Mouse (Mus musculus) neural tube, embryonic 12.5 days (tissue): ENCODE results near the gene Slc4a7. TPM values are rescaled to one million over a fixed set of nuclear protein-coding genes. Genes with fewer than 3 reads are reported as not detected.

ENCODE experiments used
- ATAC-seq: fragments of 200-750 bp; cut with Nextera tagmentation; 2 replicates; pipeline ENCODE4 v1.8.0; 2017; ENCODE audit warnings: low read depth, mild to moderate bottlenecking, moderate TSS enrichment, moderate library complexity; ENCODE audit not compliant: low FRiP score
- H3K27ac ChIP-seq: fragments of 300-500 bp; sonication (generic); 2 replicates; pipeline ENCODE4 v1.5.1; 2016
- H3K27me3 ChIP-seq: fragments of 300-500 bp; sonication (generic); replicated peaks from 2 replicates; pipeline ENCODE4 v1.6.1; 2016; ENCODE audit warnings: mild to moderate bottlenecking
- H3K36me3 ChIP-seq: fragments of 300-500 bp; sonication (generic); 2 replicates; pipeline ENCODE4 v1.6.1; 2016; ENCODE audit warnings: mild to moderate bottlenecking
- H3K4me1 ChIP-seq: fragments of 300-500 bp; sonication (generic); 2 replicates; pipeline ENCODE4 v1.6.1; 2016
- H3K4me2 ChIP-seq: fragments of 300-500 bp; sonication (generic); replicated peaks from 2 replicates; pipeline ENCODE4 v1.6.1; 2016; ENCODE audit warnings: mild to moderate bottlenecking
- H3K4me3 ChIP-seq: fragments of 300-500 bp; sonication (generic); 2 replicates; pipeline ENCODE4 v1.5.1; 2016
- H3K9ac ChIP-seq: fragments of 300-500 bp; sonication (generic); 2 replicates; pipeline ENCODE4 v1.6.1; 2016; ENCODE audit warnings: mild to moderate bottlenecking
- H3K9me3 ChIP-seq: fragments of 300-500 bp; sonication (generic); 2 replicates; pipeline ENCODE4 v1.6.1; 2016; ENCODE audit warnings: mild to moderate bottlenecking
- WGBS: fragments of 180-500 bp; shearing (Covaris S2); methylation state at CpG from one replicate; pipeline ENCODE4 v1.1.7; 2016; 5-methylcytosine and 5-hydroxymethylcytosine counted together
- polyA plus RNA-seq: library from polyadenylated mRNA; unstranded; fragments of >200 nt; fragmentation: Nextera tagmentation; extraction: Ambion mirVana; gene quantifications from 2 replicates; pipeline ENCODE4 v1.2.1, GENCODE M21; 2016

Slc4a7 gene
- polyA plus RNA-seq: 36.3 and 41.4 TPM in 2 replicates

DNA sequence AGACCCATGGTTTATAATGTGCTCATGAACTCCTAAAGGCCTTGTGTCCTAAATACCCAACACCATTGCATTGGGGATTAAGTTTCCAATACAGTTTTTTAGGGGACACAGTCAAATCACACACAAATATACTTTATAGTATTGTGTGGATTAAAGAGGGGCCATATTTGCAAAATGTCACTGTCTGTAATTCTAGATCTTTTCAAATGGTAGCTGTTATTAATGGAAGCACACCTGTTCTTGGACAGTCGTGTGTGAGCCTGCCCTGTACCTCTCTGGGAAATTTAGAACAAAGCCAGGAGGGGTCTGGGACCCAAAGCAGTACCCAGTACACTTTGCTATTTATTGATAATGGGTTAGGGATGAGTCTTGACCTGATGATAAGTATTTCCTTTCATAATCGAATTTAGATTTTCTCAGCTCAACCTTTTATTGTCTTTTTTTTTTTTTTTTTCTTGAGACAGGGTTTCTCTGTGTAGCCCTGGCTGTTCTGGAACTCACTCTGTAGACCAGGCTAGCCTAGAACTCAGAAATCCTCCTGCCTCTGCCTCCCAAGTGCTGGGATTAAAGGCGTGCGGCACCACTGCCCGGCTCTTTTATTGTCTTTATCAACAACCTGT, at the start of gene Slc4a7:
Slc4a7 (plus strand) TSS at position 570 of the 620 bp plus-strand sequence.
- H3K4me3 ChIP-seq: peak within 1 kb of the TSS; percentile 63
- H3K27ac ChIP-seq: peak within 1 kb of the TSS; percentile 99
- H3K4me2 ChIP-seq: peak within 1 kb of the TSS; percentile 75
- H3K4me1 ChIP-seq: peaks cover 12% of the 10 kb centered on the region
- peak within 1 kb of the TSS; percentile 95 for H3K9ac ChIP-seq
- no peak for ATAC-seq
- H3K9me3 ChIP-seq: no peaks in the 10 kb centered on the region
- no peaks in the 10 kb centered on the region for H3K27me3 ChIP-seq
- no peaks in the 10 kb centered on the region for H3K36me3 ChIP-seq
- WGBS: 89% methylated on average over 5 of the region's 5 CpGs

DNA sequence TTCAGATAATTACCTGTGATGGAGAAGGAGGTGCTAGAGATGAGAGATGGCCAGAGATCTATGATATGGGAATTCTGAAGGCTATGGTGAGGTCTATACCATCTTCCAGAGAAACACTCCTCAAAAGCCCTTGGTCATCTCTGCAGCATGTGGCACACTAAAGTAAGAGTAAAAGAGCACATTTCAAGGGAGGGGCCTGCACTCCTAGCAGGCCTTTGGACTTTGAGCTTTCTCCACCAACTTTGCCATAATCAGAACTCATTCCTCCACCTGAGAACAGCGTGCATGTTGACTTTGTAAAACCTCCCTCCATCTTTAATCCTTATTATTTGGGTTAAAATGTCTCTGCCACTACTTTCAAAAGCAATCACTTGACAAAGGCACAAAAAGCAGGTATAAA, 31.5 kb upstream of the Slc4a7 start:
- 85% methylated on average over 1 of the region's 1 CpGs for WGBS
- no peak for ATAC-seq
- no peak overlapping the region for H3K9ac ChIP-seq
- H3K27ac ChIP-seq: no peak overlapping the region
- no peaks in the 10 kb centered on the region for H3K36me3 ChIP-seq
- H3K4me3 ChIP-seq: no peak overlapping the region
- H3K4me1 ChIP-seq: no peaks in the 10 kb centered on the region
- no peaks in the 10 kb centered on the region for H3K27me3 ChIP-seq
- no peak overlapping the region for H3K4me2 ChIP-seq
- no peaks in the 10 kb centered on the region for H3K9me3 ChIP-seq

DNA sequence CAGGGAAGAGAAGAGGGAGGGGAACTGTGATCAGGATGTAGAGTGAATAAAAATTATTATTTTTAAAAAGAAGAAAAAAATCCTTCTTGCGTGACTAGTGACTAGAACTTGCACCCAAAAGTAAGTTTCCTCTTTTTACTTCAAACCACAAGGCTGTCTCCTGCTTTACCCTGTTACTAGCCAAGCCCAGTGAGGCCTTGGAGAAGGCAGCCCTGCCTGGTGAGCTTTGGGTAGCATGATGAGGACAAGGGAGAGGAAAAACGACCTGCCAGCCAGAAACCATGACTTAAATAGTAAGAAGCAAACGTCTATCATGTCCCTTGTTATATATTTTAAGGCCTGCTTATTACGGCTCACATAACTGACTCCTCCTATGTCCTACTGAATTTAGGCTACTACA, 20.5 kb upstream of the Slc4a7 start:
- H3K4me3 ChIP-seq: no peak overlapping the region
- H3K4me2 ChIP-seq: no peak overlapping the region
- no peaks in the 10 kb centered on the region for H3K27me3 ChIP-seq
- ATAC-seq: no peak
- 70% methylated on average over 4 of the region's 4 CpGs for whole genome bisulfite sequencing
- no peaks in the 10 kb centered on the region for H3K4me1 ChIP-seq
- no peak overlapping the region for H3K9ac ChIP-seq
- H3K27ac ChIP-seq: no peak overlapping the region
- no peaks in the 10 kb centered on the region for H3K36me3 ChIP-seq
- no peaks in the 10 kb centered on the region for H3K9me3 ChIP-seq

DNA sequence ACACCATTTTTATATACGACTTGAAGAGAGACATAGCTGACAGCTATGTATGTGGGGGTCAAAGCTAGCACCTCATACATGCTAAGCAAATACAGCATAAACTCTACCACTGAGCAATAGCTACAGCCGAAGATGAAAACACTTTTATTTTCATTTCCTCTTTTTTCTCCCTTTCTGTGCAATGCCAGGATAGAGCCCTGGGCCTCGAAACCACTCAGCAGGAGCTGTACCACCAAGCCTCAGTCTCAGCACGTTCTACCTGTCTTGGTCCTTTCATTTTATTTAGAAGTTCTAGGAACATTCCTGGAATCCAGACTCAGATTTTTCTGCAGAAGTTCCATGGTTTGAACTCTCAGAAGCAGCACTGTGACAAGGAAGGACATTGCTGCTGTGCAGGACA, 17.3 kb upstream of the Slc4a7 start:
- no peak overlapping the region for H3K9ac ChIP-seq
- no peaks in the 10 kb centered on the region for H3K4me1 ChIP-seq
- ATAC-seq: no peak
- H3K27me3 ChIP-seq: no peaks in the 10 kb centered on the region
- H3K36me3 ChIP-seq: no peaks in the 10 kb centered on the region
- 85% methylated on average over 4 of the region's 4 CpGs for WGBS
- H3K9me3 ChIP-seq: no peaks in the 10 kb centered on the region
- no peak overlapping the region for H3K4me3 ChIP-seq
- no peak overlapping the region for H3K27ac ChIP-seq
- H3K4me2 ChIP-seq: no peak overlapping the region

DNA sequence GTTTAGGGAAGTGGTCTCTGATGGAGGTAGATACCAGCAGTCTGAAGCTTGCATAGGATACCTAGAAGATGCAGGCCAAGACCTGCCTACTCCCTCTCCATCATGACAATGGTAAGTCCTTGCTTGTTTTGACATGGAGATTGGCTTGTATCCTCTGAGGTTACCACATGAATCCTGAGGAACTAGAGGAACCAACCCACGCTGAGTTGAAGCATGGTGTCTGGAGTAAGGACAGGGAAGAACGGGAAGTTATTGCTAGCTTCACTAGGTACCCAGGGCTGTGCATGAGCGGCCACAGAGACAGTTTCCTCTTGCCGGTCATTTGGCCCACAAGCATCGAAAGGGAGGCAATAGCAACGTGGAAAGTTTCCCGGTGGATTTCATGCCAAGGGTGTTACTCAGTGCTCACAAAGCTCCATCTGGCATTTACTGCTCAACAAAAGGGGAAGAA, 16.0 kb upstream of the Slc4a7 start:
- no peak overlapping the region for H3K4me2 ChIP-seq
- H3K4me3 ChIP-seq: no peak overlapping the region
- no peak overlapping the region for H3K27ac ChIP-seq
- H3K4me1 ChIP-seq: no peaks in the 10 kb centered on the region
- ATAC-seq: no peak
- H3K9me3 ChIP-seq: no peaks in the 10 kb centered on the region
- H3K36me3 ChIP-seq: no peaks in the 10 kb centered on the region
- no peak overlapping the region for H3K9ac ChIP-seq
- 75% methylated on average over 7 of the region's 7 CpGs for WGBS
- H3K27me3 ChIP-seq: no peaks in the 10 kb centered on the region

DNA sequence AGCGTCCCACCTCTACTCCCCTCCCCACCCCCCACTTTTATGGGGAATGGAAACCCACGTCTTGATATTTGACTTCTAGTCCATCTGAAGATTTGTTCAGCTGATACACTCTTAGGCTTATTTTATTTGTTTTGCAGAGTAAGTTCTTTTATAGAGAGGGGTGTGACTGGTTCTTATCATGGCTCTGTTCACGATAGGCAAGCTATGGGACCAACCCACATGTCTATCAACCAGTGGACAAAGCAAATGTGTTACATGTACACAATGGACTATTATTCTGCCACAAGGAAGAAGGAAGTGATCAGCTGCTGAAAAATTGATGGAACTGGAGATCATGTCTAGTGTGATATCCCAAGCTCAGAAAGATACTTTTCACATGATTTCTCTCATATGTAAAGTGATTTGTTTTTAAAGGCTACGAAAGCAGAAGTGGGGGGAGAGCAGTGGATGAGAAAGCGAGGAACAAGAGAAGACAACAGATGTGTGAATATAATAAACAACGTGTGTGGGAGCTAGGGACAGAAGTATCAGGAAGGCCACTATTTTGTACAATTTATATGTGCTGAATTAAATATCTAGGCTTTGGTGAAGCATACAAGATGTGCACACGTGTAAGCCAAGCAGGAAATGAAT, 14.7 kb upstream of the Slc4a7 start:
- 77% methylated on average over 7 of the region's 7 CpGs for WGBS
- Histone ChIP-seq H3K9me3 (no peaks in the 10 kb centered on the region), H3K9ac (no peak overlapping the region), H3K27me3 (no peaks in the 10 kb centered on the region), H3K4me2 (no peak overlapping the region), H3K4me1 (no peaks in the 10 kb centered on the region), H3K4me3 (no peak overlapping the region), H3K36me3 (no peaks in the 10 kb centered on the region), H3K27ac (no peak overlapping the region)
- ATAC-seq: no peak

DNA sequence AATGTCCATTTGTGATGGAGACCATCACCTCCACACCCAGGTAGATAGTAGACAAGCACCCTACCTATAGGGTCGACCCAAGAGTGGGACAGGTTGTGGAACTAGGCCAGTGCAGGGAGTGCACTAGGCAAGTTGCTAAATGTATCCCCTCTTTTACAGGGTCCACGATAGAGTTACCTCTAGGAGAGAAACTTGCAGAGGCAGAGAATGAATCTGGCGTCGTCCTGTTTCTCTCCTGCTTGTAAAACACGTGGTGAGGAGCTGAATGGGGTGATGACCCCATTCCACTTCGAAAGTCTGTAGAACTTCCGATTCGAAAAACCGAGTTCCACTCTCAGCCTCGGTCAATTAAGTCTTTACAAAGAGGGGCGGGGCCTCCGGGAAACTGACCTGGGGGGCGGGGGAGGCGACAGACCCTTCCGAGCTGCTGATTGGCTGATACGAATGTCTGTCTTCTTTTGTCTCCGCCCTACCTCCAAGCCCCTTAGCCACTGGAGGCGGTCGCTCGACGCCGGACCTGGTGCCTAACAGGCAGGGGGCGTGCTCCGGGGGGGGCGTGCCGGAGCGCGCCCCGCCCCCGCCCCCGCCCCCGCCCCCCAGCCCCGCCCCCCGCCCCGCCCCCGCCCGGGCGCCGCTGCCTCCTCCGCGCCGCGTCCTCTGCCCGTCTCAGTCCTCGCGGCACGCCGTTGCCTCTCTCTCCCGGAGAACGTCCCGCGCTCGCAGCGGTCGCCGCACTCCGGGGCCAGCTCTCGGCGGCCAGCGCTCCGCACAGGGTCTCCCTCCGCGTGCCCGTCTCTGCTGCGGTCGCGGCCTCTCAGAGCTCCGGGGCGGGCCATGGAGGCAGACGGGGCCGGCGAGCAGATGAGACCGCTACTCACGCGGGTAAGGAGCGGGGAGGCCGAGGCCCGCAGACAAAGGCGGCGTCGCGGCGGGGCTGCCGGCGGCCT, 593 bp downstream of the Slc4a7 start:
- H3K4me3 ChIP-seq: peak overlapping the region; percentile 63

DNA sequence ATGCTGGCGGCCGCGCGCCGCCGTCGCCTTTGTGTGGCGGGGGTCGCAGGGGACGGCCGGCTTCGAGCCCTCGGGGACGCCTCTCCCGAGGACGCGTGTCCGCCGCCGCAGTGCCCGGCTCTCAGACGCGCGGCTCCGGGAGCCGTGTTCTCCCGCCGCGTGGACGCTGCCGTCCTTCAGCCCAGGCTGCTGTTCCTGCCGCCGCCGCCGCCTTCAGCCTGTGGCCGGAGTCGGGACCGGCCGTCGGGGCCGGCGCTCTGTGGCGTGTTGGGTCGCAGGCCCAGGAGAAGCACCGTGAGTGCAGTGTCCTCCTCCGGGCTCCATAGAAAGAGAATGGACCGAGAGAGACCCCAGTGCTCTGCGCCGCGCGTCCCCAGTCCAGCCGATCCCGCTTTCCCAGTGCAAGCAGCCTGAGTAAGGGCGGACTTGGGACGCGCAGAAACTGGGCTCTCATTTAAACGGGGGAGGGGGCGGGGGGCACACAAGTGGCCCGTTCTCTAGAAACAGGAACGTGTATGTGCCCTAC, 1.3 kb downstream of the Slc4a7 start:
- peak overlapping the region; percentile 99 for H3K27ac ChIP-seq
- peak; percentile 56 for ATAC-seq
- no peaks in the 10 kb centered on the region for H3K27me3 ChIP-seq
- peak overlapping the region; percentile 63 for H3K4me3 ChIP-seq
- WGBS: under 1% methylated on average over 60 of the region's 60 CpGs
- peaks cover 12% of the 10 kb centered on the region for H3K4me1 ChIP-seq
- H3K36me3 ChIP-seq: peaks cover 2% of the 10 kb centered on the region; the same call in 1 of the 2 replicates
- H3K4me2 ChIP-seq: peak overlapping the region; percentile 75
- peak overlapping the region; percentile 95 for H3K9ac ChIP-seq
- H3K9me3 ChIP-seq: no peaks in the 10 kb centered on the region

More for the DNA sequence above, 593 bp downstream of the Slc4a7 start:
- Histone ChIP-seq H3K9me3 (no peaks in the 10 kb centered on the region), H3K4me2 (peak overlapping the region; percentile 75), H3K27me3 (no peaks in the 10 kb centered on the region), H3K36me3 (no peaks in the 10 kb centered on the region), H3K4me1 (peaks cover 12% of the 10 kb centered on the region), H3K9ac (peak overlapping the region; percentile 95), H3K27ac (peak overlapping the region; percentile 99)
- under 1% methylated on average over 68 of the region's 85 CpGs for WGBS
- peak; percentile 96 for ATAC-seq

DNA sequence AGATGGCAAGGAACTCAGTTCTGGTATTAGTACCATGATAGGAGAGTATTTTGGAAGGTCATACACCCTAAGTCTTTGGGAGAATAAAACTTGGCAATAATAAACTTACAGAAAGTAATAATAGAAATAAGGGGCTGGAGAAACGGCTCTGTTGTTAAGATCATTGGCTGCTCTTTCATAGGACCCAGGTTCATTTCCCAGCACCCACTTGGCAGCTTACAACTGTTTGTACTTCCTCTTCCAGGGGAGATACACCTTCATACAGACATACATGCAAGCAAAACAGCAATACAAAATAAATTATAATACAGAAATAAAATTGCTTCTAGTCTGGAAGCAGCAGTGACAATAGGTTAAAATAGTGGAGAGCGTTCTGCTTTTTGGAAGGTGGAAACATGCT, 2.6 kb downstream of the Slc4a7 start:
- Histone ChIP-seq H3K4me3 (peak overlapping the region; percentile 63), H3K36me3 (peaks cover 5% of the 10 kb centered on the region; the same call in 1 of the 2 replicates), H3K4me2 (peak overlapping the region; percentile 75), H3K4me1 (peaks cover 12% of the 10 kb centered on the region), H3K27me3 (no peaks in the 10 kb centered on the region), H3K9ac (peak overlapping the region; percentile 38; the same call in 1 of the 2 replicates), H3K9me3 (no peaks in the 10 kb centered on the region), H3K27ac (no peak overlapping the region)
- WGBS: 78% methylated on average over 2 of the region's 2 CpGs
- ATAC-seq: no peak

DNA sequence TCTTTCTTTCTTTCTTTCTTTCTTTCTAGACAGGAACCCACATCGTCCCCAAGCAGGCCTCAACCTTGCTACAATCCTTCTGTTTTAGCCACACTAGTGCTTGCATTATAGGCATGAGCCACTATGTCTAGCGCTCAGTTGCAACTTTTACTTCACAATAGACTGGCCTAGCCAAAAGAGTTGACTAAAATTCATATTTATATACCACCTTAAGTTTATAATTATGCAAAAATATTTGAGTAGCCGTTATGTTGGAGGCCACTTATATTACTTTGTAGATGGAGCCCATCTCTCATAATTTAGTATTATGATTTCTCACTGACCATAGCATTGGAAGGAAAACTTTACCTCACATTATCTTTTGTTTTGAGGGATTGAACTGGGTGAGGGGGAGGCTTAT, 3.0 kb downstream of the Slc4a7 start:
- H3K4me1 ChIP-seq: peaks cover 12% of the 10 kb centered on the region
- 83% methylated on average over 3 of the region's 3 CpGs for WGBS
- no peak overlapping the region for H3K4me3 ChIP-seq
- H3K27me3 ChIP-seq: no peaks in the 10 kb centered on the region
- H3K36me3 ChIP-seq: peaks cover 5% of the 10 kb centered on the region; the same call in 1 of the 2 replicates
- ATAC-seq: no peak
- H3K9me3 ChIP-seq: no peaks in the 10 kb centered on the region
- H3K4me2 ChIP-seq: peak overlapping the region; percentile 75
- H3K27ac ChIP-seq: no peak overlapping the region
- no peak overlapping the region for H3K9ac ChIP-seq

DNA sequence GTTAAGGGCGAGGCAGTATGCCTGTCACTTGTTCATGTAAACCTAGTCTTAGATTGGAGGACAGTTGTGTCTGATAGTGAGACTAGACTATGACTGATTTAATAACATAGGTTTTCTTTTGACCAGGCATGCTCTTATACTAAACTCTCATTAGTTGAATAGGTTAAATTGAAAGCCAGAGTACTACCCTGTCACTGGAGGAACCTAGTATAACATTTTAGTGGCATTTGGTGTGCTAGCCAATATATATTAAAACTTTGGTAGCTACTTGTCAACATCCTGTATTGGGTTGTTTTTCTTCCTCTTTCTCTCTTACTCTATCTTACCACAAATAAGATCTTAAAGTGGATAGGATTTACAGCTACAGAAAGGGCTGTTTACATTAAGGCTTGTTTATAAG, 4.3 kb downstream of the Slc4a7 start:
- Histone ChIP-seq H3K4me1 (peaks cover 12% of the 10 kb centered on the region), H3K36me3 (peaks cover 14% of the 10 kb centered on the region; the same call in 1 of the 2 replicates), H3K27me3 (no peaks in the 10 kb centered on the region), H3K9me3 (no peaks in the 10 kb centered on the region), H3K9ac (no peak overlapping the region), H3K27ac (no peak overlapping the region), H3K4me3 (no peak overlapping the region), H3K4me2 (no peak overlapping the region)
- 91% methylated on average over 1 of the region's 1 CpGs for WGBS
- no peak for ATAC-seq

DNA sequence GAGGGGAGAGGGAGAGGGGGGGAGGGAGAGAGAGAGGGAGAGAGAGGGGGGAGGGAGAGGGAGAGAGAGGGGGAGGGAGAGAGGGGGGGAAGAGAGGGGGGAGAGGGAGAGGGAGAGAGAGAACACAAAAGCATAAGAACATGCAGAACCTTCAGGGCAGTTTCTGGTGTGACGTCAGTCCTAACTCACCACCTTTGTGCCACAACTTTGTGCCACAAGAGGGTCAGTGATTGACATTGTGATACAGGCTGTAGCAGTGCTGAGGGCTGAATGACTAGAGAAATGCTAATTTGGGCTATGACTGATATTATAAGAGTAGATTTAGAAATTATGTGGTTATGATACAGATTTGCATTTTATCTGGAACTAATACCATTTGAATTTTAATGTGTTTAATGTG, 5.0 kb downstream of the Slc4a7 start:
- Histone ChIP-seq H3K9ac (no peak overlapping the region), H3K9me3 (no peaks in the 10 kb centered on the region), H3K27ac (no peak overlapping the region), H3K27me3 (no peaks in the 10 kb centered on the region), H3K4me2 (no peak overlapping the region), H3K4me3 (no peak overlapping the region), H3K36me3 (peaks cover 14% of the 10 kb centered on the region; the same call in 1 of the 2 replicates), H3K4me1 (peaks cover 12% of the 10 kb centered on the region)
- whole genome bisulfite sequencing: 33% methylated on average over 1 of the region's 1 CpGs
- ATAC-seq: no peak
